Mouse (Mus musculus) MEL (cell line): ENCODE measurements around the gene Gm42674.

Source experiments
- CTCF ChIP-seq, 3 experiments: IDR thresholded peaks in 2 of 3; conservative IDR thresholded peaks in 1 of 3; 2 replicates each; pipeline ENCODE4 v1.5.1; 2011 to 2012; ENCODE audit warnings: low read length in 3 of 3, low read depth in 2 of 3, mild to moderate bottlenecking in 2 of 3, improper control_type of control experiment in 1 of 3, inconsistent platforms in 1 of 3, mixed read lengths in 1 of 3, moderate library complexity in 1 of 3; ENCODE audit not compliant: control insufficient read depth in 1 of 3, insufficient read depth in 1 of 3, poor library complexity in 1 of 3, severe bottlenecking in 1 of 3
- GABPA ChIP-seq: IDR thresholded peaks from 2 replicates; pipeline ENCODE4 v1.6.1; 2012; ENCODE audit warnings: low read depth, mild to moderate bottlenecking, inconsistent platforms, low read length, improper control_type of control experiment, moderate library complexity
- GATA1 ChIP-seq: IDR thresholded peaks from 2 replicates; pipeline ENCODE4 v1.6.1; 2011; ENCODE audit warnings: low read depth, low read length, improper control_type of control experiment
- JUND ChIP-seq: IDR thresholded peaks from 2 replicates; pipeline ENCODE4 v1.6.1; 2011; ENCODE audit warnings: low read depth, mild to moderate bottlenecking, improper control_type of control experiment, low read length
- KAT2A ChIP-seq: conservative IDR thresholded peaks from 2 replicates; pipeline ENCODE4 v1.6.1; 2012; ENCODE audit warnings: low read depth, low read length, improper control_type of control experiment, inconsistent platforms
- NELFE ChIP-seq: IDR thresholded peaks from 2 replicates; pipeline ENCODE4 v1.6.1; 2011; ENCODE audit warnings: low read depth, low read length, improper control_type of control experiment
- RAD21 ChIP-seq: IDR thresholded peaks from 2 replicates; pipeline ENCODE4 v1.6.1; 2011; ENCODE audit warnings: mild to moderate bottlenecking, low read depth, low read length, improper control_type of control experiment
- ZMIZ1 ChIP-seq: IDR thresholded peaks from 2 replicates; pipeline ENCODE4 v1.6.1; 2012; ENCODE audit warnings: low read depth, mild to moderate bottlenecking, inconsistent platforms, low read length, improper control_type of control experiment, moderate library complexity

DNA sequence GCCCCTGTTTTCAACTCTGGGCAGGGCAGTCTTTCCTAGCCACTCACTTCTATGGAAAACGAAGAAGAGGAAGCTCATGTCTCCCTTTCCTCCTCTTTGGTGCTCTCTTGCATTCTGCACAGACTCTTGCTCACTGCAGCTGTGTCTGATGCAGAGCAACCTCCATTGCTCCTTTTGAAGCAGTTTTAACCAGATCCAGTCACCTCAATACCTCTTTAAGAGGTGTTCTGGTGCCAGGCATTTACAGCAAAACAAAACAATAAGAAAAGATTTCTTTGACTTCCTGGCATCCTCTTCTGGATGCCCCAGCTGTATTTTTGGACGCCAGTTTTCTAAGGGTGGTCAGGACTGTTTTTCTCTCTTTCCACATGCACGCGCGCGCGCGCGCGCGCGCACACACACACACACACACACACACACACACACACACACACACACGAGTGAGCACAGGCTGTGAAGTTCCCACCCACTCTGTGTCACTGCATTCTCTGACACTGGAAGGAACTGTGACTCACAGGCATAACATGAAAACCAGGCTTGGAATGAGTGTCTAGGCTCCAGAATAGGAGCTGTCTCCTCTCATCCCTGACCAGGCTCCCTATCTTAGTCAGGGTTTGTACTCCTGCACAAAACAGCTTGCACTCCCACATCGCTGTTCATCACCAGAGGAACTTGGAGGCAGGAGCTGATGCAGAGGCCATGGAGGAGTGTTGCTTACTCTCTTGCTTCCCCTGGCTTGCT is 14.2 kb upstream of the Gm42674 start:
- TF ChIP-seq RAD21 (no peak), KAT2A (no peak), ZMIZ1 (no peak), NELFE (no peak), CTCF (IDR thresholded peaks at IDR 0.05 in 2 of 3, conservative IDR thresholded peaks at IDR 0.05 in 1 of 3; ENCODE audit: control insufficient read depth in 1 of 3, insufficient read depth in 1 of 3, low read depth in 2 of 3, low read length in 3 of 3, poor library complexity in 1 of 3, severe bottlenecking in 1 of 3) (no peak), JUND (no peak), GABPA (no peak), GATA1 (no peak)
